Mouse (Mus musculus) hematopoietic stem cell, adult 5-6 weeks (primary cell): ENCODE results near the gene Mgat5. TPM values are rescaled to one million over a fixed set of nuclear protein-coding genes. Genes with fewer than 3 reads are reported as not detected.

Source experiments
- ATAC-seq, 2 experiments: fragments of 125-278 bp in 1 of 2; replicated peaks in 1 of 2; 2 replicates each; pipeline ENCODE4 v1.8.0; 2016 to 2017; ENCODE audit warnings: inconsistent platforms in 2 of 2, mild to moderate bottlenecking in 2 of 2, moderate number of reproducible peaks in 2 of 2, low read depth in 1 of 2, moderate TSS enrichment in 1 of 2; ENCODE audit not compliant: low FRiP score in 2 of 2, poor library complexity in 2 of 2, severe bottlenecking in 2 of 2, insufficient read depth in 1 of 2, low TSS enrichment in 1 of 2
- total RNA-seq: library from RNA; stranded (forward); fragments of 172-1452, 232-1000 nt; gene quantifications from 2 replicates; pipeline ENCODE4 v1.2.3, GENCODE M21; 2017

Gene Mgat5
- total RNA-seq, 1 experiment from 2014 or later = 39.1 TPM

DNA sequence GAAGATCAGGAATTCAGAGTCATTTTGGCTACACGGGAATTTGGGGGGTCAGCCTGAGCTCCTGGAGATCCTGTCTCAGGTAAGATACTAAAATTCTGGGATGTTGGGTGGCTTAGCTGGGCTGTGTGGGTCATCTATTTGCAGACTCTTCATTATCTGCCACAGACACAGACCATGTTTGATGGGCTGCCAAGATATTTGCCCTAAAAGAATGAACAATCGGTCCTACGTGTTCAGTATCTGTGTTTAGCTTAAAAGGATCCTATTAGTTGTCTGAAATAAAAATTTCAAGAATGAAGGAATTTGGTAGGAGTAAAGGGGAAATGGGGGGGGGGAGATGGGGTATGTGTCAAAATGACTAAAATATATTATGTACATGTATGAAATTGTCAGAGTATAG is 105.9 kb downstream of the Mgat5 start:
- ATAC-seq = no peak

DNA sequence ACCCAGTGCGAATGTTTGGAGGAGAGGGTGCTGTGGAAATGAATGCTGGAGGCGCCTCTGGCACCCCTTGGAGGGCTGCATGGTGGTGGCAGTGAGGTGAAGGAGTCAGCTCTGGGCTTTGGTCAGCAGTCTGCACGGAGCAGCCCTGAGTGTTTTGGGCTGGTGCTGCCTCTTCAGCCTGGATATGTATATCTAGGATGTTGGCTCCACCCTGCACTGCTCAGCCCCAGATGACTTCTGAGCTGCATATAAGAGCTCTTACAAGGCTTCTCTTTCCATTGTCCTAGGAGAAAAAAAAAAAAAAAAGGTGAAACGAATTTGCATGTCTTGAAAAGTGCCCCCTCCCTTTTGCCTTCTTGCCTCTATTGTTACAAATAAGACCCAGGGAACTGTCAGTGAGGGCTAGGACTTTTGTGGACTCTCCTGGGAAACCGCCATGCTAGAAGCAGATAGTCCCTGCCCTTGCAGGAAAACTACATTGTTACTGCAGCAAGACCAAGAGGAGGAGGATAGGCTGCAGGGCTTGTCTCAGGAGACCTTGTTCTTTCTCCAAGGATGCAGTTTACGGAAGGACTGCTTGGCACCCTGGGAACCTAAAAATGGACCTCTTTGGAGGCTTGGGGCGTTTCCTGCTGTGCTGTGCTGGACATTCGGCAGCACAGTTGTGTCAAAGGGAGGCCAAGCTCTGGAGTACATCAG is 109.0 kb downstream of the Mgat5 start:
- ATAC-seq = no peak

DNA sequence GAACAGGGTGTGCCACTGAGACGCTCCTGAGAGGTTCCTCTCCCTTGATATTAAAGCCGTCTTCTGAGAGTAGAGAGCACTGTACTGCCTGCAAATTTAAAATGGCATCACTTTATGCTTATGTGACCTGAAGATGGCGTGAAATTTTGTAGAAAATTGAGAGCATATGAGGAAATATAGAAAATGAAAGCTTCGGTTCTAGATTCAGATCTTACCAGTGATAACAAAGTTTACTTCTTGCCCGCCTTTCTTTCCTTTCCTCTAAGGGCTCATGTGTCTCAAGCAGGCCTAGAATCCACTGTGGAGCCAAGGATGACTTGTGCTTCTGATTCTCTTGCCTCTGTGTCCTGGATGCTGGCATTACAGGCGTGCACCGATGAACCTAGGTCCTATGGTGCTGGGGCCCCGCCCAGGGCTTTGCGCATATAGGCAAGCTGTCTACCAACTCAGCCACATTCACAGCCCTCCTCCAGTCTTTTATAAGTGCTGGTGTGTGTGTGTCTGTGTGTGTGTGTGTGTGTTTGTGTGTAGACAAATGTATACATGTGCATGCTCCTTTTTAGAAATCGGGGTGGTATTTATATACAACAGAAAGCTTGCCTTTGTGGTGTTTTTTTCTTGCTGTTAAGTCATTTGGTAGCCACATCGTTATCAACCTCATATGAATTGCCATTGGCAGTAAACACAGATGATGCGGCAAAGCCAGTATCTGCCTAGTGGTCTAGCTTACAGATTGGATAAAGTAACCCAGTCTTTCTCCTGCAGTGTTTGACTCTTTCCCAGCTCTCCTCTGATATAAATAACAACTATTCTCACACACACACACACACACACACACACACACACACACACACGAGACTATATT is 111.2 kb downstream of the Mgat5 start:
- ATAC-seq = no peak

DNA sequence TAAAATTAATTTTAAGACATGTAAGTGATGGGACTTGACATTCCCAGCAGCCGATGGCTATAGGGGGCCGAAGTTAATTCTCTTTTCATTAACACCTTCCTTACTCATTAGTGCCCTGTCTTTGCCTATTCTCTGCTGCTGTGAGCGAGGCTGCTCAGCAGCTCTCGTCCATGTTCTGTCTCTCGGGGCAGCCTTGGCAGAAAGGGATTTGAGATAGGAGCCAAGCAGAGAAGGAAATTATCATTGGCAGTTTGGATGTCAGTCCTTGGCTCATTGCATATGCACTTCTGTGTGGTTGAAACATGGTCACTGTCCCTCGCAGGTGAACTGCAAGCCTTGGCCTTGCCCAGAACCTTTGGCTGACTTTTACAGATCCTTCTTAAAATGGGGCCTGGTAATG is 111.8 kb downstream of the Mgat5 start:
- no peak for ATAC-seq

DNA sequence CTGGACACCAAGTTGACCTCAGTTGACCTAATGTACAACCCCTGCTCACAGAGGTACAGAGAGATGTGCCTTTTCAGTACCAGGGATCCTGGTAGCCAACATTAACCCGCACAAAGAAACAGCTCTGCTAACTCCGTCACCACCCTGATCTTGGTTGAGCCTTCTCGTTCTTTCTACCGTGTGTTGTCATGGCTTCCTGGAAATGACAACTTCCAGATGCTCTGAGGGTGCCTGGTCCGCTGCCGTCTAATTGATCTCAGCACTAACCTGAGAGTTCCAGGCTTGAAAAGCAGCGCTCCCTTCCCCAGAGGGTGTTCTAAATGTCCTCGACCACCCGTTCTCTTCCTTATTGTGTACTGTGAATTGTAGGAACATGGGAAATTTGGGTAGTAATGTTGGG is 112.7 kb downstream of the Mgat5 start:
- no peak for ATAC-seq

DNA sequence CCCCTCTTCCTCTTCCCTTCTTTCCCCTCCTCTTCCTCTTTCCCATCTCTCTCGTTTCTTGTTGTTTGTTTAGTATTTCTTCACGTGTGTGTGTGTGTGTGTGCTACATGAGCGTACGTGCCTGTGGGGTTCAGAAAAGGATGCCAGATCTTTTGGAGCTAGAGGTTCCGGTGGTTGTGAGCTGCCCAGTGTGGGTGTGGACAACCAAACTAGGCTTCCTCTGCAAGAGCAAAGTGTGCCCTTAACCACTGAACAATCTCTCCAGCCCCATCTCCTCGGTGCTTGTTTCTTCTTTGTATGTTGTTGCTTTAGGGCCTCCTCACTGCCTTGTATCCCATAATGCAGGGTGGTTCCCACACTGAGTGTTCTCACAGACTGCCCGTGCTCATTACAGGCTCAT is 113.7 kb downstream of the Mgat5 start:
- ATAC-seq = no peak

DNA sequence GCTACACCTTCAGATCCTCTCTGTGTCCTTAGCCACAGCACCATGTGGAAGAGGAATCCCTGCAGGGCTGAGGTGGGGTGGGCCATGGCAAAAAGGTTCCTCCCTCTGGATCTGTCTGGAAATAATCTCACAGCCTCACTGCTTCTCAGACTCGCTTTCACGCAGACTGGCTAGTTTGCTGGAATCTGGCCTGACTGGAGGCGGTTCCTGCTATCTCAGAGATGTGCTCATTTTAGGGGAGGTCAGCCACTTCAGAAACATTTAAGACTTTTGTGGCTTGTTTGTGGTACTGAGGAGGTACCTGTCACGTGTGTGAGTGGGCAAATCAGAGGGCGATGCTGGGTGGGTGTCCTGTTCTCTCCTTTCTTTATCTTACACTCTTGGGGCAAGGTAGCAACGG is 115.0 kb downstream of the Mgat5 start:
- no peak for ATAC-seq

DNA sequence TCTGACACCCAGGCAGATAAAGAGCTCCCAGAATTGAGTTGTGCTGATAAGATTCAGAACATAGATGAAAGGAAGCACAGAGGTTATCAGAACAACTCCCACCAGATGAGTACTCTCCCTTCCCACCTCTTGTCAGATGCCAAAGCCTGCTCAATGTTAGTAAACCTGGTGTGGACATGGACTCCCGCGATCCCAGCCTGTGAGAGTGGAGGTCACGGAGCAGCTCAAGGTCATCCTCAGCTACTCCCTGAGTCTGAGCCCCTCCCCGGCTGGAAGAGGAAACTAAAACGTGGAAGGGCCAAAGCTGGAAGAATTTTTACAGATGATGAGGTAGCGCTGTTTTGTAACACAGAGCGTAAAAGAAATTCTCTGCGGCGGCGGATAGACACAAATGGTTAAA is 116.1 kb downstream of the Mgat5 start:
- ATAC-seq = no peak

DNA sequence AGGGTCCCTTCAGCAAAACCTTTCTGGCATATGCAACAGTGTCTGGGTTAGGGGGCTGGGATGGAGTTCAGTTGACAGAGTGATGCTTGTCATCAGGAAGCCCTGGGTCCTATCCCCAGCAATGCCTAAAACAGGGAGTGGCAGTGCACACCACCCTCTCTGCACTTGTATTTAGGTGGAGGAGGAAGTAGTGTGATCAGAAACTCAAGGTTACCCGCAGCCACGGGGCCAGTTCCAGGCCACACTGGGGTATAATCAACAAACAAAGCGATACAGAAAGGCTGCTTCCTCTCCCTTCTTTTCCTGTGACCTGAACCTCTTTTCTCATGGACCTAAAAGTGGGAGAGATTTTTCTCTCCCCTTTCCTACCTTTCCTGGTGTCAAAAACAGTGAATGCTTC is 116.8 kb downstream of the Mgat5 start:
- peak; percentile 55 to 57; a peak in 2 of 4 replicates for ATAC-seq

DNA sequence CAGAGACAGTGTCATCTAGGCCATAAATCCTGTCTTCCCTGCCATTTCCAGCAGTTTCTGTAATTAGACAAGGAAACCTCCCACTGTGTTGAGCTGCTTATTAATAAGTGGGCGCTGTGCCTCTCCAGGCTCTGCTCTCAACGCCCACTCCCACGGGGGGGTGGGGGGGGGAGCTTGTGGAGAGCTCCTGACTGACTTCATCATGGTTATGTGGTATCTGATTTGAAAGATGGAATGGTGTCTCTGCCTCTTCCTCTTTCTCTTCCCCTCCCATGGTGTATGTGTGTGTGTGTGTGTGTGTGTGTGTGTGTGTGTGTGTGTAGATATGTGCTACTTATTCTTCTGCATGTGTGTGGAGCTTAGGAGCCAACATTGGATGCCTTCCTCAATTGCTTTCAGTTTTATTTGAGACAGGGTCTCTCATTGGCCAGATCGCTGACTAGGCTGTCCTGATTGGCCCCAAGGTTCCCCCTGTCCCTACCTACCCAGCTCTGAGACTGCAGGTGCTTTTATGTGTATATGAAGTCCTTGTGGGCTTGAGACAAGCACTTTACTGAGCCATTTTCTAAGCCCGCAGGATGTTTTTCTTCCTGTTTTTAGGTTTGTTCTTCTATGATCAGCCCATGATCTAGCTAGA is 117.5 kb downstream of the Mgat5 start:
- ATAC-seq = peak in 1 of 2 experiments; percentile 36; a peak in 1 of 4 replicates

DNA sequence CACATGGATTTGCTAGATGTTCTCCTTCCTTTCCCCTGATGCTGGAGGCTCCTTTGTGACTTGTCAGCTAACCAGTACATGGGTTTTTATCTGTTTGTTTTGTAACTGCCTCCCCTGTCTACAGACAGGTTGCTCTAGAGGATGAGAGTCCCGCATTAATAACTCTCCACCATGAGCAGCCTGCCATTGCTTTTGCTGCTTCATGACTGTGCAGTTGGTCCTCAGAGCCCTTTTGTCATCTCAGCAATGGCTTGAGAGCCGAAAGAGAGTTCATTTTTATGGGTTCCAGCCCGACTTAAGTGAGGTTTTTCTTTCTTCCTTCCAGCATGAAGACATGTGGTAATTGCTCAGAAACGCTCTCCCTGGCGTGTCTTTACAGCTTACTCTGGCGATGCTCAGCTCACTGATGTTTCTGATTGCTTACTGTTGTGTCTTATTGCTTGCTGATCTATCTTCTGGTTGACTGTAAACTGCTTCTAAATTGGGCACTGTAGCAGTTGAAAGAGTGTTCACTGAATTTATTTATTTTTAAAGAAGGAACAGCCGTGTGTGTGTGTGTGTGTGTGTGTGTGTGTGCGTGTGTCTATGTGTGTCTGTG is 120.9 kb downstream of the Mgat5 start:
- no peak for ATAC-seq

DNA sequence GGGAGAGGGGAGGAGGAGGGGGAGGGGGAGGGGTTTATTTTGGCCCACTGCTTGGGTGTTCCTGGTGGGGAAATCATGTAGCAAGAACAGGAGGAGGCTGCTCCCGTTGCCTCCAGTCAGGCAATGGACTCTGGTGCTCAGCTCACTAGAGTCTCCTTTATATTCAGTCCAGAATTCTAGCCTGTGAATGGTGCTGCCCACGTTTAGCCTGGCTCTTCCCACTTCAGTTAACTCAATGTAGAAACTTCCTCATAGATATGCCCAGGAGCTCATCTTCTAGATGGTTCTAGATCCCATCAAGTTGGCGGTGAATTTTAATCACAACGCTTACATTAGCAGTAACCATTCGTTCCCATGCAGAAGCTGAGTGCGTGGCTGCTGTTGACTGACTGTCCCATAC is 123.0 kb downstream of the Mgat5 start:
- ATAC-seq = no peak

DNA sequence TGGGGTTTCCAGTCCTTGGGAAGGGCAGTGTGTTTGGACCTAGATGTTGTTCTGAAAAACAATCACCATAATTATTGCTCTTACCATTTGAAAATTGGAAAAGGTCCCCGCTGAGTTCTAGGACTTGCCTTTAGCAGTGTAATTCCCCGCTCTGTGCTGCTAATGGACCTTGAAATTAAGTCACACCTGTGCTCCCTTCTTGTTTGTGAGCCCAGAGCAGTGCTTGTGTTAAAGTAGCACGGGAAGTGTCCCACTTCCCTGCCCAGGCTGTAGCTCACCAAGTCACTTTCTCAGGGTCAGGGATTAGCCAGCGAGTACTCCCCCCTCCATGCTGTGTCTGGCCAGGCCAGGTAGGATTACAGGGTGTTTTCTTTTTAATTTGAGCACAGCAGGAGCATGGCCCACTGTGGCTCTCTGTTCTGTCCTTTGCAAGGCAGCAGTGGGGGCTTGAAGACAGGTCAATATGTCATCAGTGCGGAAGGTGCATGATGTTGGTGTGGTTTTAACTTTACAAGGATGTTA is 123.6 kb downstream of the Mgat5 start:
- no peak for ATAC-seq

DNA sequence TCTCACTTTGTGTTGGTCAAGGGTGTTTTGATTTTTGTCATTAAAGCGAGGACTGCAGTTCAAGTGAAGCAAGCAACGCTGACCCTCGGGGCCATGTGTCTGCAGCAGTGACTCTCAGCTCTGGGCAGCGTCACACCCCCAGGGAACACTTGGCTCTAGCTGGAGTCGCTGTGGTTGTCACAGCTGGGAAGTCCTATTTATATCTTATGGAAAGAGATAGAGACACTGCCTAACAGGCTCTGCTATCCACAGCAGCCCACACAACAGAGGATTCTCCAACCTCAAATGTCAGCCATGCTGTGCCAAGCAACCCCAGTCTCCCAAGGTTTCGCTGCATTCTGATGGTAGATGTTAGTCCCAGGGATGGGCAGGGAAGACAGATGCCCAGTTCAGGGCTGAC is 125.0 kb downstream of the Mgat5 start:
- no peak for ATAC-seq

DNA sequence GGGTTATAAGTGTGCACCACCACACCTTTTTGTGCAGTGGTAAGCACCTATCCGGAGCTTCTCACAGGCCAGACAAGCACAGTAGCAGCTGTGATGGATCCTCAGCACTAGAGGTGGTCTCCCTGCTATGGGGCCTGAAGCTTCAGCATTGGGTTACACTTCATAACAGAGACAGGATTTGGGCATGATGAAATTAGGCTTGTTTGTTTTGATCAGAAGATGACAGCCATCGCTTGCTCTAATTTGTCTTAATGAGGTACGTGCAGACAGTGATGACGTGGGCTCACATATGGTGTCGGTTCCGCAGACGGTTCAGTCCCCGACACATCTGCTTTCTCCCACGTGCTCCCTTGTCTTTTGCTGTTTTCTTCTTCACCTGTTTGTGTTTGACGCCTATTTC is 132.9 kb downstream of the Mgat5 start:
- ATAC-seq = no peak

DNA sequence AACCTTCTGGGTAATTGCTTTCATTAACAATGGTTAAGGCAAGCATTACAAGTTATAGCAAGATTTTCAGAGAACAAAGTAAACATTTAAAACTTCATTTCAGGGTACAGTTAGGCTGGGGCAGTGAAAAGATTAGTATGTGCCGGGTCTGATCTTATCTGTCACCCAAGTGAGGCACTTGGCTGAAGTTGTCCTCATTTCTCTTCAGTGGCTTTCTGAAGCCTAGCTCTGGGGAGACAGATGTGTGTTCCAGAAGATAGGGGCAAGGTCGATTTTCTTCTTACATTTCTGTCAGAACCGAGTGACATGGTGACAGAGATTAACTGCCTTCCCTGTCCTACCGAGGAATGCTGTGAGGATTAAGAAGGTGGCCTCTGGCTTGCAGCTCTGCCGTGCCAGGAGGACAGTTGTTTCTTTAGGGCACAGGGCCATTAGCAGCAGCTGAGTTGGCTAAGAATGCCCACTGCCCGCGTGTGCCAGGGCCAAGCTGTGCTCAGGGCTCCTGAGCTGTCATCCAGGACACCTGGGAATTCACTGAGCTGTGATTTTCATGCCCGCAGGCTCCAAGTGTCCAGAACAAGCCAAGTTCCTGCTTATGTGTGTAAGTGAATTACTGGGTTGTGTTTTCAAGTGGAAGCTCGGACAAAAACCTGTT is 134.1 kb downstream of the Mgat5 start:
- no peak for ATAC-seq

DNA sequence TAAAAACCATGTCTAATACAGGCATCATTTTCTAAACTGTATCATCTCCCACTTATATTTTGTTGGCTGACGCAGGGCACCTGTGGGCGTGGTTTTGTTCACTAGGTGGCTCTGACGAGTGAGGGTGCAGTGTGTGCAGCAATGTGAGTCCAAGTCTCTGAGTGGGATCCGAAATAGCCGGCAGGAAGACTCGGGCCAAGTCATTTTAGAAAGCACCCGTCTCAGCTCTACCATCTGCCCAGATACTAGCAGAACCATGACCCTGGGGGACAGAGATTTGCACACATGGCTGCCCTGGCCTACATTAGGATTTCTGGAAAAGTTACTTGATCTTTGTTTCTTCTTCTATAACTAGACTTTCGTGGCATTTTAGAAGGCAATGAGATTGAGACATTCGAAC is 135.5 kb downstream of the Mgat5 start:
- no peak for ATAC-seq
